Mouse (Mus musculus) liver, postnatal 0 days (tissue): Measurements from ENCODE around the gene Wfs1. TPM values are rescaled to one million over a fixed set of nuclear protein-coding genes. Genes with fewer than 3 reads are reported as not detected.

Experiments used
- ATAC-seq: fragments of 200-750 bp; cut with Nextera tagmentation; 2 replicates; pipeline ENCODE4 v1.8.0; 2017; ENCODE audit warnings: mild to moderate bottlenecking, moderate library complexity
- DNase-seq: peaks from one replicate; pipeline ENCODE4 v3.0.0-alpha.2; 2016
- H3K27ac ChIP-seq: fragments of 300-500 bp; sonication (generic); 2 replicates; pipeline ENCODE4 v1.5.1; 2014; ENCODE audit warnings: antibody characterized with exemption, moderate library complexity, mild to moderate bottlenecking, low read depth
- H3K27me3 ChIP-seq: fragments of 300-500 bp; sonication (generic); 2 replicates; pipeline ENCODE4 v1.6.1; 2014; ENCODE audit warnings: low read length, control low read depth, mixed read lengths; ENCODE audit not compliant: insufficient read depth
- H3K36me3 ChIP-seq: fragments of 300-500 bp; sonication (generic); replicated peaks from 2 replicates; pipeline ENCODE4 v1.6.1; 2014; ENCODE audit warnings: mild to moderate bottlenecking, control low read depth, low read length, moderate library complexity, mixed read lengths; ENCODE audit not compliant: insufficient read depth
- H3K4me1 ChIP-seq: fragments of 300-500 bp; sonication (generic); 2 replicates; pipeline ENCODE4 v1.6.1; 2014; ENCODE audit warnings: antibody characterized with exemption, mild to moderate bottlenecking, control low read depth; ENCODE audit not compliant: insufficient read depth
- H3K4me2 ChIP-seq: fragments of 300-500 bp; sonication (generic); 2 replicates; pipeline ENCODE4 v1.6.1; 2014; ENCODE audit warnings: low read depth, mild to moderate bottlenecking, low read length, moderate library complexity, mixed read lengths
- H3K4me3 ChIP-seq: fragments of 300-500 bp; sonication (generic); 2 replicates; pipeline ENCODE4 v1.5.1; 2014; ENCODE audit warnings: low read depth, low read length
- H3K9ac ChIP-seq: fragments of 300-500 bp; sonication (generic); replicated peaks from 2 replicates; pipeline ENCODE4 v1.6.1; 2014; ENCODE audit warnings: mild to moderate bottlenecking, moderate library complexity
- H3K9me3 ChIP-seq: fragments of 300-500 bp; sonication (generic); 2 replicates; pipeline ENCODE4 v1.6.1; 2016; ENCODE audit warnings: mild to moderate bottlenecking, control low read depth, low read length, mixed read lengths
- CTCF ChIP-seq: sonication (generic); IDR thresholded peaks from 2 replicates; pipeline ENCODE4 v1.5.1; 2016; ENCODE audit warnings: antibody characterized with exemption, low read depth
- EP300 ChIP-seq: IDR thresholded peaks from 2 replicates; pipeline ENCODE4 v1.6.1; 2016; ENCODE audit warnings: antibody characterized with exemption, low read depth, mild to moderate bottlenecking
- WGBS: fragments of 180-500 bp; shearing (Covaris S2); extraction: QIAGEN DNeasy Blood & Tissue Kit; methylation state at CpG from one replicate; pipeline ENCODE4 v1.1.7; 2014; ENCODE audit not compliant: insufficient replicate concordance; 5-methylcytosine and 5-hydroxymethylcytosine counted together
- polyA plus RNA-seq: library from polyadenylated mRNA; unstranded; fragments of >200 nt; fragmentation: Nextera tagmentation; extraction: Ambion mirVana; gene quantifications from 2 replicates; pipeline ENCODE4 v1.2.1, GENCODE M21; 2015

The Wfs1 gene
- polyA plus RNA-seq, 1 experiment from 2014 or later, result 1.9 TPM

GRCm38 (mm10) chr5:36923826-36924700, 64.9 kb downstream of the Wfs1 start:
- no peak for ATAC-seq
- Histone ChIP-seq H3K4me3 (no peak overlapping the region), H3K9ac (no peak overlapping the region), H3K4me2 (no peak overlapping the region), H3K27me3 (no peaks in the 10 kb centered on the region), H3K9me3 (no peaks in the 10 kb centered on the region), H3K4me1 (no peaks in the 10 kb centered on the region), H3K36me3 (no peaks in the 10 kb centered on the region), H3K27ac (no peak overlapping the region)
- 34% methylated on average over 11 of the region's 11 CpGs for WGBS
- no peak for DNase-seq
- TF ChIP-seq EP300 (no peak), CTCF (no peak)

- no peaks in the 10 kb centered on the region for H3K9me3 ChIP-seq
- DNase-seq, result no peak
- no peak overlapping the region for H3K4me3 ChIP-seq
- no peak overlapping the region for H3K27ac ChIP-seq
- no peak for ATAC-seq
- H3K4me1 ChIP-seq, result no peaks in the 10 kb centered on the region
- H3K36me3 ChIP-seq, result no peaks in the 10 kb centered on the region
- no peaks in the 10 kb centered on the region for H3K27me3 ChIP-seq
- no peak for TF ChIP-seq EP300
- TF ChIP-seq CTCF, result no peak
- 40% methylated on average over 10 of the region's 10 CpGs for WGBS
- H3K4me2 ChIP-seq, result no peak overlapping the region
- no peak overlapping the region for H3K9ac ChIP-seq
Observed at GRCm38 (mm10) chr5:36922811-36923210, 66.2 kb downstream of the Wfs1 start.

DNA sequence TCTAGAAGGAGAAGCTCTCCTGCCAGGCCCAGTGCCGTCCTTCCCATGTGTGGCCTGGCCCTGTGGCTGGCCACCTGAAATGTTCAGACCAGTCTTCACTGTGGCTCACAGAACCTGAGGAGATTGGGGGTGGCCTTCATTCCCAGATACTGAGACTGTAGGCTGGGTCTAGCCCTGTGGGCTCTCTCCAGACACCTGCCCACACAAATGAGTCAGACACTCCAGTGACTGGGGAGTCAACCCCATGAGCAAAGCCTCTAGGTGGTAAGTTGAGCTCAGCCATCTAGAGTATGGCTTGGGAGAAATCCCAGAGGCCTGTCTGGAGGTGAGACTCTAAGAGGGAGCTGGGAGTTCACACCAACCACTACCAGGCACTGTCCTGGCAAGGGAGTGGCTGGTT, 67.1 kb downstream of the Wfs1 start:
- WGBS, result 85% methylated on average over 1 of the region's 1 CpGs
- no peaks in the 10 kb centered on the region for H3K36me3 ChIP-seq

GRCm38 (mm10) chr5:36920072-36920471, 68.9 kb downstream of the Wfs1 start:
- Histone ChIP-seq H3K27me3 (no peaks in the 10 kb centered on the region), H3K36me3 (no peaks in the 10 kb centered on the region), H3K4me1 (no peaks in the 10 kb centered on the region), H3K4me2 (no peak overlapping the region), H3K9me3 (no peaks in the 10 kb centered on the region), H3K4me3 (no peak overlapping the region), H3K9ac (no peak overlapping the region), H3K27ac (no peak overlapping the region)
- ATAC-seq, result no peak
- 64% methylated on average over 1 of the region's 1 CpGs for WGBS
- no peak for DNase-seq
- TF ChIP-seq CTCF (peak; percentile 39), EP300 (no peak)

More for the DNA sequence above, 67.1 kb downstream of the Wfs1 start:
- DNase-seq (no peak), ATAC-seq (no peak)
- Histone ChIP-seq H3K4me2 (no peak overlapping the region), H3K27me3 (no peaks in the 10 kb centered on the region), H3K4me3 (no peak overlapping the region), H3K4me1 (no peaks in the 10 kb centered on the region), H3K9ac (no peak overlapping the region), H3K9me3 (no peaks in the 10 kb centered on the region), H3K27ac (no peak overlapping the region)
- TF ChIP-seq CTCF, result no peak
- TF ChIP-seq EP300, result no peak

DNA sequence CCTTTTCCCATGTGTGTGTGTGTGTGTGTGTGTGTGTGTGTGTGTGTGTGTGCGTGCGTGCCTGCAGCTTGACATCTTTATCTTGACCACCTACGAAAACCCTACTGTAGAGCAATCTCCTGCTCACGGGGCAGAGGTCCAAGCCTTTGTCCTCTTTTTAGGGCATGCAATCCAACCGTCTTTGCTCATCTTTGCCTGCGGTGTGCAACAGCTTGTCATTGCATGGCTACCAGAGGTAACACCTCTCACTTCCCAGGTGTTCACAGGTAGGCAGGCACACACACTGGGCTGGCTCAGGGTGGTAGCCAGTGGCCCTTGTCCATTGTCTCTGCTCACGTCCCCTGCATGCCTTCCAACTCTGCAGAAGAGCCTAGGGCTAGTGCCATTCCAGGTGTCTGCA, 71.0 kb downstream of the Wfs1 start:
- Histone ChIP-seq H3K27ac (no peak overlapping the region), H3K9me3 (no peaks in the 10 kb centered on the region), H3K36me3 (no peaks in the 10 kb centered on the region), H3K4me3 (no peak overlapping the region), H3K4me2 (no peak overlapping the region), H3K27me3 (no peaks in the 10 kb centered on the region), H3K9ac (no peak overlapping the region), H3K4me1 (no peaks in the 10 kb centered on the region)
- DNase-seq, result no peak
- TF ChIP-seq CTCF (no peak), EP300 (no peak)
- WGBS, result 67% methylated on average over 7 of the region's 7 CpGs
- ATAC-seq, result no peak

DNA sequence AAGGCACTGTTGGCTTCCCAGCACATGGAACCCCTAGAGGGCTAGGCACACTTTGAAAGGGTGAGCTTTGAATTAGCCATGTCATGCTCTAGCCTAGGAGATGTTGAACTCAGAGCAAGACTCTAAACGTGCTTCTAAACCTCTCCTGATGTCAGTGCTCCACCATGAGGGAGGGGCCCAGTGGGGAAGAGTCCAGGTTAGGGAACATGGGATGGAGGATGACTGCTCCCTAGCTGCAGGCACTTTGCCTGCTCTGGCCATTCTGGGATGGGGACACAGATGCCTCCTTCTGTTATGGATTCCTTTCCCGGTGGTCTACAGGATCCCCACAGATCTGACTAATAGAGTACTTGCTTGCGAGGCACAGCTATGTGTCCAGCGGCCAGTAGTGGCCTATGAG, 71.8 kb downstream of the Wfs1 start:
- 67% methylated on average over 4 of the region's 4 CpGs for WGBS
- H3K9me3 ChIP-seq, result no peaks in the 10 kb centered on the region
- ATAC-seq, result no peak
- no peaks in the 10 kb centered on the region for H3K27me3 ChIP-seq
- no peak for DNase-seq
- no peaks in the 10 kb centered on the region for H3K4me1 ChIP-seq
- TF ChIP-seq CTCF, result no peak
- no peak for TF ChIP-seq EP300
- no peak overlapping the region for H3K9ac ChIP-seq
- no peak overlapping the region for H3K4me3 ChIP-seq
- no peaks in the 10 kb centered on the region for H3K36me3 ChIP-seq
- no peak overlapping the region for H3K4me2 ChIP-seq
- no peak overlapping the region for H3K27ac ChIP-seq
